Mouse (Mus musculus): Measurements from ENCODE around the gene Cryge. TPM values are rescaled to one million over a fixed set of nuclear protein-coding genes. Genes with fewer than 3 reads are reported as not detected.

Gene Cryge
- polyA plus RNA-seq, 1 experiment = not detected

DNA sequence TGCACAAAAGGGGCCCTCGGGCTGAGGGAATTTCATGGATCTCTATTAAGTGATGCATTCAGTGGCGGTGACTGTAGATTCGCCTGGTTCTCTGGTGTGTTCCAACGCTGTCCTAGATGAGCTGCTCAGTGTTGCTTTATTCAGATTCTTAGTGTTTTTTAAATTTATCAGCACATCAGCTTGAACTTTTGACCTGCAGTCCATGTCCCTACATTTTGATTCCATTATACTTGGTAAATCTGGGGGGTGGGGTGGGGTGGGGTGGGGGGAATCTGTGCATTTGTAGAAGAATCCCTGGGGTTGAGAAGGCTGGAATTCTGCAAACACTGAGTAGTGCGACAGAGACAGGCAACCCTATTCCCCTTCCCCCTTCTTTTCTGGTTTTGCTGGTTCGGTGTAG lies 22.6 kb upstream of the Cryge start, which contains the start of gene Crygc:
Gene Crygc (minus strand): TSS at position 101 of the 400 bp plus-strand sequence.
- Histone ChIP-seq H3K4me3 (ENCODE audit: extremely low read depth, insufficient read depth, insufficient read length) (no peak within 1 kb of the TSS), H3K27me3 (ENCODE audit: control insufficient read depth, insufficient read depth, low read length) (no peaks in the 10 kb centered on the region), H3K27ac (ENCODE audit: insufficient read depth, low read length) (no peak within 1 kb of the TSS), H3K4me1 (ENCODE audit: control insufficient read depth, insufficient read depth, insufficient read length) (no peaks in the 10 kb centered on the region), H3K36me3 (ENCODE audit: control insufficient read depth, insufficient read depth, low read length) (no peaks in the 10 kb centered on the region)
- WGBS = 80% methylated on average over 6 of the region's 6 CpGs
- TF ChIP-seq CTCF (IDR thresholded peaks at IDR 0.05; ENCODE audit: extremely low read depth, insufficient read depth, insufficient read length, insufficient replicate concordance) = no peak
- TF ChIP-seq POLR2A (IDR thresholded peaks at IDR 0.05; ENCODE audit: low read depth, low read length) = no peak
- DNase-seq (ENCODE audit: low read depth in 1 of 2, low spot score in 2 of 2) = no peak

DNA sequence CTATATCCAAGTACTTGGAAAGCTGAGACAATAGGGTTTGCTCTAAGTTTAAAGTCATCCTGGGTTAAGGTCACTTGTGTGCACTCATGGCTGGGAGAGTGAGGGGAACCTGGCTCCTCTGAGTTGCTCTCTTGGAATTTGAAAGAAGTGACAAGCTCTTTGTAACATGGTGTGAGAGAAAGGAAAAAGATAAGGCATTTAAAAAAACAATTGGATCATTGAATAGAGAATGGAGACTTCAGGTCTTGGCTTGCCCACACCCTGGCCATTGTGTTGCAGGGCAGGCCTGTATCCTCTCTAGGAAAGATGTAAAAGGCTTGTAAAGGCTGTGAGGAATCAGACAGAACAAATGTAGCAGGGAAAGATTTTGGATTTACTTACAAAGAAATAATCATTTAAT lies 16.9 kb upstream of the Cryge start:
- no peak for DNase-seq (ENCODE audit: low read depth in 1 of 2, low spot score in 2 of 2)
- no peaks in the 10 kb centered on the region for H3K36me3 ChIP-seq (ENCODE audit: control insufficient read depth, insufficient read depth, low read length)
- TF ChIP-seq POLR2A (IDR thresholded peaks at IDR 0.05; ENCODE audit: low read depth, low read length) = no peak
- no peak overlapping the region for H3K4me3 ChIP-seq (ENCODE audit: extremely low read depth, insufficient read depth, insufficient read length)
- H3K27me3 ChIP-seq (ENCODE audit: control insufficient read depth, insufficient read depth, low read length) = no peaks in the 10 kb centered on the region
- H3K4me1 ChIP-seq (ENCODE audit: control insufficient read depth, insufficient read depth, insufficient read length) = no peaks in the 10 kb centered on the region
- H3K27ac ChIP-seq (ENCODE audit: insufficient read depth, low read length) = no peak overlapping the region

DNA sequence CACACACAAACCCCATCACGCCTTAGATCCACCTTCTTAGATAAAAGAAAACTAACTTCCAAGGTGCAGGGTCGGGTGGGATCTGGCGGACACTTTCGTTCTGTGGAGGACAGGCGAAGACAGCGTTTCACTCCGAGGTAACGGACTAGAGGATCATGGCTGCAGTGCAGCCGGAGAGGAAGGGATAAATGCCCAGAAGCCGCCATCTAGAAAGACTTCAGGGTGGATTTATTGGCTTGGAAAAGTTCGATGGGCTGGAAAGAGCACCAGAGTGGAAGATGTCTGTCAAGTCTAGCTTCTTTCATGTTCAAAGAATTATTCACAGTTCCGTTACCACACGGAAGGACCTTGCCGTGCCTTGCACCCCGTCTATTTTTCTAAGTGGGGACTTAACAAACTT lies 13.3 kb upstream of the Cryge start:
- TF ChIP-seq CTCF (IDR thresholded peaks at IDR 0.05; ENCODE audit: extremely low read depth, insufficient read depth, insufficient read length, insufficient replicate concordance) = no peak
- TF ChIP-seq POLR2A (IDR thresholded peaks at IDR 0.05; ENCODE audit: low read depth, low read length) = no peak
- no peak for DNase-seq (ENCODE audit: low read depth in 1 of 2, low spot score in 2 of 2)
- H3K4me3 ChIP-seq (ENCODE audit: extremely low read depth, insufficient read depth, insufficient read length) = no peak overlapping the region
- H3K27me3 ChIP-seq (ENCODE audit: control insufficient read depth, insufficient read depth, low read length) = no peaks in the 10 kb centered on the region
- no peak overlapping the region for H3K27ac ChIP-seq (ENCODE audit: insufficient read depth, low read length)
- H3K4me1 ChIP-seq (ENCODE audit: control insufficient read depth, insufficient read depth, insufficient read length) = no peaks in the 10 kb centered on the region
- H3K36me3 ChIP-seq (ENCODE audit: control insufficient read depth, insufficient read depth, low read length) = no peaks in the 10 kb centered on the region
- 91% methylated on average over 15 of the region's 15 CpGs for WGBS

DNA sequence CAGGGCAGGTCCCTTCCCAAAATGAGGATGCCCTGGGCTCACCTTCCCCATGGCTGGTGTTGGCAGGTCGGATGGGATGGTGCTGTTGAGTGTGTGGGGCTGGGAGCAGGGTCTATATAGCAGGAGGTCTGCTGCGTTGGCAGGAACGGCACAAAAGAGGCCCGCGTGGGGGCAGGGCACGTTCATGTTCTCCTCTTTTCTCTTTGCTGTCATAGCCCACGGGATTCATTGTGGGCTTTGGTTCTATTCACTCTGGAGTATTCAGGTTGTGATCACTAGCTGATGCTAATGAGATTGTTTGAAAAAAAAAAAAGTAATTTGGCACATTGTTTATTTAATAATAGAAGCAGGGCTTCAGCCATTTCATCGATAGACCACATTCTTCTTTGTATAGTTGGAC lies 12.4 kb upstream of the Cryge start, which contains the start of gene Crygd:
Gene Crygd (minus strand): TSS at position 101 of the 400 bp plus-strand sequence.
- no peak for TF ChIP-seq POLR2A (IDR thresholded peaks at IDR 0.05; ENCODE audit: low read depth, low read length)
- no peak for TF ChIP-seq CTCF (IDR thresholded peaks at IDR 0.05; ENCODE audit: extremely low read depth, insufficient read depth, insufficient read length, insufficient replicate concordance)
- no peak within 1 kb of the TSS for H3K4me3 ChIP-seq (ENCODE audit: extremely low read depth, insufficient read depth, insufficient read length)
- H3K27me3 ChIP-seq (ENCODE audit: control insufficient read depth, insufficient read depth, low read length) = no peaks in the 10 kb centered on the region
- H3K4me1 ChIP-seq (ENCODE audit: control insufficient read depth, insufficient read depth, insufficient read length) = no peaks in the 10 kb centered on the region
- WGBS = 89% methylated on average over 8 of the region's 8 CpGs
- no peak for DNase-seq (ENCODE audit: low read depth in 1 of 2, low spot score in 2 of 2)
- H3K27ac ChIP-seq (ENCODE audit: insufficient read depth, low read length) = no peak within 1 kb of the TSS
- H3K36me3 ChIP-seq (ENCODE audit: control insufficient read depth, insufficient read depth, low read length) = no peaks in the 10 kb centered on the region

DNA sequence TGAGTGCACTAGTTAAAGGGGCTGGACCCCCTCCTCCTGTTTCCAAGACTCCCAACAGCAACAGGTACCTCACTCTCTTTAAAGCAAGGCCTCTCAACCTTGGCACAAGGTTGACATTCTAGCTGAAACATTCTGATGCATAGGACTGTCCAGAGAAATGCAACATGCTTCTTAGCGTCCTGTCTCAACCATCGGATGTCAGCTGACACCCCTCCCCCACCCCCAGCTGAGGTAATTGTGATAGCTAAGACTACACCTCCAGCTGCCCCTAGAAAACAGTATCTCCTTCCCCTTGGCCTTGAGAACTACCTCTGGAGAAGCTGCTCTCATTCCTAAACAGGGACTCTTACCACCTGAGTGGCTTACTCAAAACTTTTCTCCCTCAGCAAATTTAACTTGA lies 1.2 kb upstream of the Cryge start:
- Histone ChIP-seq H3K4me1 (ENCODE audit: control insufficient read depth, insufficient read depth, insufficient read length) (no peaks in the 10 kb centered on the region), H3K36me3 (ENCODE audit: control insufficient read depth, insufficient read depth, low read length) (no peaks in the 10 kb centered on the region), H3K4me3 (ENCODE audit: extremely low read depth, insufficient read depth, insufficient read length) (no peak overlapping the region), H3K27me3 (ENCODE audit: control insufficient read depth, insufficient read depth, low read length) (no peaks in the 10 kb centered on the region), H3K27ac (ENCODE audit: insufficient read depth, low read length) (no peak overlapping the region)
- DNase-seq (ENCODE audit: low read depth in 1 of 2, low spot score in 2 of 2) = no peak
- 58% methylated on average over 2 of the region's 2 CpGs for whole genome bisulfite sequencing
- TF ChIP-seq POLR2A (IDR thresholded peaks at IDR 0.05; ENCODE audit: low read depth, low read length) = no peak
- no peak for TF ChIP-seq CTCF (IDR thresholded peaks at IDR 0.05; ENCODE audit: extremely low read depth, insufficient read depth, insufficient read length, insufficient replicate concordance)

DNA sequence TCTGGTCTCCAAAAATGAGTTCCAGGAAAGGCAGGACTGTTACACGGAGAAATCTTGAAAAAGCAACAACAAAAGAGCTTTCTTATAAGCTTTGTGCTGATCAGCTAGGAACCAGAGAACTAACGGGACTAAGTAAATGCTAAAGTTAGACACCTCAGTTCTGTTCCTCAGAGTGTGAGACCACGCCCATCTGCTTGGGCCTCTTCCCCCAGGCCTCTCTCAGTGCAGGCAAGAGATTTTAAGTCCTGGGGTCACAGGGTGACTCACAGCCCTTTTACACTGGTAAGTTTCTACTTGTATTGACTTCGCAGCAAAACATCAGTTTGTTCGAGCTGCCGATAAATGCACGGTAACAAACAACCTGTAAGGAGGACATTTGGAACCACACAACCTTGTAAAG lies 747 bp upstream of the Cryge start:
- no peaks in the 10 kb centered on the region for H3K4me1 ChIP-seq (ENCODE audit: control insufficient read depth, insufficient read depth, insufficient read length)
- no peaks in the 10 kb centered on the region for H3K36me3 ChIP-seq (ENCODE audit: control insufficient read depth, insufficient read depth, low read length)
- H3K27ac ChIP-seq (ENCODE audit: insufficient read depth, low read length) = no peak overlapping the region
- no peak overlapping the region for H3K4me3 ChIP-seq (ENCODE audit: extremely low read depth, insufficient read depth, insufficient read length)
- TF ChIP-seq POLR2A (IDR thresholded peaks at IDR 0.05; ENCODE audit: low read depth, low read length) (no peak), CTCF (IDR thresholded peaks at IDR 0.05; ENCODE audit: extremely low read depth, insufficient read depth, insufficient read length, insufficient replicate concordance) (no peak)
- 85% methylated on average over 7 of the region's 7 CpGs for WGBS
- no peak for DNase-seq (ENCODE audit: low read depth in 1 of 2, low spot score in 2 of 2)
- no peaks in the 10 kb centered on the region for H3K27me3 ChIP-seq (ENCODE audit: control insufficient read depth, insufficient read depth, low read length)

DNA sequence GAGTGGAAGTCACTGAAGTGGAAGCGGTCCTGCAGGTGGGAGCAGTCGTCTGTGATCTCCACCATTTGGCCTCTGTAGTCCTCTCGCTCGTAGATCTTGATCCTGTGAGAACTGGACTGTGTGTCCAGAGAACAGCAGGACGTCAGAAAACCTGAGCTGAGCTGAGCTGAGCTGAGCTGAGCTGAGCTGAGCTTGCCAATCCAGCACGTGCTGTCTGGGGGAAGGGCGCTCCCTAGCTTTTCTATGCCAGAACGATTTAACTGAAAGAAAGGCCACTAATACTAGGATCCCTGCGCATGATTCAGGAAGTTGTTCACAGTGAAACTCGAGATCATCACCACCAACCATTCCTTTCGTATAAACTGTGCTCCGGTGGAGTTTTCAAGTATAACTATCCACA lies 2.2 kb downstream of the Cryge start:
- no peak overlapping the region for H3K4me3 ChIP-seq (ENCODE audit: extremely low read depth, insufficient read depth, insufficient read length)
- no peaks in the 10 kb centered on the region for H3K27me3 ChIP-seq (ENCODE audit: control insufficient read depth, insufficient read depth, low read length)
- no peak overlapping the region for H3K27ac ChIP-seq (ENCODE audit: insufficient read depth, low read length)
- no peak for DNase-seq (ENCODE audit: low read depth in 1 of 2, low spot score in 2 of 2)
- H3K36me3 ChIP-seq (ENCODE audit: control insufficient read depth, insufficient read depth, low read length) = no peaks in the 10 kb centered on the region
- no peaks in the 10 kb centered on the region for H3K4me1 ChIP-seq (ENCODE audit: control insufficient read depth, insufficient read depth, insufficient read length)
- TF ChIP-seq POLR2A (IDR thresholded peaks at IDR 0.05; ENCODE audit: low read depth, low read length) (no peak), CTCF (IDR thresholded peaks at IDR 0.05; ENCODE audit: extremely low read depth, insufficient read depth, insufficient read length, insufficient replicate concordance) (no peak)
- 73% methylated on average over 12 of the region's 12 CpGs for WGBS
